Mouse (Mus musculus) hindbrain, embryonic 11.5 days (tissue): ENCODE data around the gene Gtf2e1. TPM values are rescaled to one million over a fixed set of nuclear protein-coding genes. Genes with fewer than 3 reads are reported as not detected.

Source experiments
- ATAC-seq: fragments of 200-750 bp; cut with Nextera tagmentation; 2 replicates; pipeline ENCODE4 v1.8.0; 2017; ENCODE audit warnings: mild to moderate bottlenecking, moderate TSS enrichment, moderate library complexity; ENCODE audit not compliant: low FRiP score
- DNase-seq: peaks from one replicate; pipeline ENCODE4 v3.0.0-alpha.2; 2015; ENCODE audit warnings: low spot score
- H3K27ac ChIP-seq: fragments of 300-500 bp; sonication (generic); 2 replicates; pipeline ENCODE4 v1.5.1; 2014; ENCODE audit warnings: mild to moderate bottlenecking, low read depth, low read length
- H3K27me3 ChIP-seq: fragments of 300-500 bp; sonication (generic); 2 replicates; pipeline ENCODE4 v1.6.1; 2014; ENCODE audit warnings: mild to moderate bottlenecking, low read length, moderate library complexity, mixed read lengths; ENCODE audit not compliant: control insufficient read depth, insufficient read depth
- H3K36me3 ChIP-seq: fragments of 300-500 bp; sonication (generic); 2 replicates; pipeline ENCODE4 v1.6.1; 2014; ENCODE audit warnings: mild to moderate bottlenecking, low read length, moderate library complexity, mixed read lengths; ENCODE audit not compliant: control insufficient read depth, insufficient read depth
- H3K4me1 ChIP-seq: fragments of 300-500 bp; sonication (generic); replicated peaks from 2 replicates; pipeline ENCODE4 v1.6.1; 2014; ENCODE audit warnings: low read length, mixed read lengths; ENCODE audit not compliant: control insufficient read depth, insufficient read depth
- H3K4me2 ChIP-seq: fragments of 300-500 bp; sonication (generic); replicated peaks from 2 replicates; pipeline ENCODE4 v1.6.1; 2014; ENCODE audit warnings: mild to moderate bottlenecking, low read depth, low read length
- H3K4me3 ChIP-seq: fragments of 300-500 bp; sonication (generic); 2 replicates; pipeline ENCODE4 v1.5.1; 2014; ENCODE audit warnings: low read depth, low read length
- H3K9ac ChIP-seq: fragments of 300-500 bp; sonication (generic); 2 replicates; pipeline ENCODE4 v1.6.1; 2014; ENCODE audit warnings: low read depth, low read length
- H3K9me3 ChIP-seq: fragments of 300-500 bp; sonication (generic); 2 replicates; pipeline ENCODE4 v1.6.1; 2016; ENCODE audit warnings: low read length; ENCODE audit not compliant: control insufficient read depth
- WGBS: fragments of 180-500 bp; shearing (Covaris S2); extraction: QIAGEN DNeasy Blood & Tissue Kit; methylation state at CpG from one replicate; pipeline ENCODE4 v1.1.7; 2014; 5-methylcytosine and 5-hydroxymethylcytosine counted together
- polyA plus RNA-seq: library from polyadenylated mRNA; unstranded; fragments of >200 nt; fragmentation: Nextera tagmentation; extraction: Ambion mirVana; gene quantifications from 2 replicates; pipeline ENCODE4 v1.2.1, GENCODE M21; 2014

Gtf2e1 gene
- polyA plus RNA-seq, 1 experiment from 2014 or later = 50.5 TPM

DNA sequence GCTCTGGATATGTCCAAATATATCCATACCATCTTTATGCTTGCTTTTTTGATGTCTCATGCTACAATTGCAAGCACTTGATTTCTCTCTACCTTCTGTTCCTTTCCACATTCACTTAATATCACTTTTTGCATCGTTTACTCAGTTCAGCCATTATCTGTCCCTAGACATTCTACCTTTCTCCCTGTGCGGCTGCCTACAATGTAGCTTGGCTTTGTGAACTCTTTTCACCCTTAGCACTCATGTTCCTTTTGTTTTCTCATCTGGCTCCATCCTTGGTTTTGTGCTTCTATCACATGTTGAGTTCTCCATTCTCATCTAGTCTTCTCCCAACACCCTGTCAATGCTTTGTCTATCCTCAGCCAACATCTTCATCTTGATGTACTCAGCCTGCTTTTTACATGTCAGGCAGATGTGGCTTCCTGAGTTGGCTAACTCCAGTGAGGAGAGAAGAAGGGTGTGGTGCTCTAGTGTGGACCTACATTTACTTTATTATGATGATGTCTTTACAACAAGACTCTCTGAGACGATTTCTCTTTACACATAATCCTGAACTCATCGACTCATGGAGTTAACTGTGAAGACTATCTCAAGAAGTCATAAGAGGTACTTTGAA, 21.9 kb downstream of the Gtf2e1 start:
- peaks cover 8% of the 10 kb centered on the region; the same call in 1 of the 2 replicates for H3K36me3 ChIP-seq

GRCm38 (mm10) chr16:37516376-37516993, 23.1 kb downstream of the Gtf2e1 start:
- Histone ChIP-seq H3K4me1 (no peaks in the 10 kb centered on the region), H3K4me2 (no peak overlapping the region), H3K27me3 (no peaks in the 10 kb centered on the region), H3K27ac (no peak overlapping the region), H3K36me3 (0 out of 2 replicates have a peak, but pooled peaks cover 8% of the 10 kb centered on the region), H3K4me3 (no peak overlapping the region), H3K9ac (no peak overlapping the region), H3K9me3 (no peaks in the 10 kb centered on the region)
- ATAC-seq = no peak
- 87% methylated on average over 6 of the region's 6 CpGs for WGBS
- DNase-seq = no peak

More for the DNA sequence above, 21.9 kb downstream of the Gtf2e1 start:
- no peak overlapping the region for H3K4me3 ChIP-seq
- DNase-seq = no peak
- H3K9me3 ChIP-seq = no peaks in the 10 kb centered on the region
- H3K4me2 ChIP-seq = no peak overlapping the region
- no peak for ATAC-seq
- H3K9ac ChIP-seq = no peak overlapping the region
- no peaks in the 10 kb centered on the region for H3K4me1 ChIP-seq
- H3K27me3 ChIP-seq = no peaks in the 10 kb centered on the region
- WGBS = 93% methylated on average over 4 of the region's 4 CpGs
- no peak overlapping the region for H3K27ac ChIP-seq

GRCm38 (mm10) chr16:37514644-37515043, 24.9 kb downstream of the Gtf2e1 start:
- DNase-seq (no peak), ATAC-seq (no peak)
- Histone ChIP-seq H3K9ac (no peak overlapping the region), H3K27me3 (no peaks in the 10 kb centered on the region), H3K36me3 (no peaks in the 10 kb centered on the region; the same call in 1 of the 2 replicates), H3K4me1 (no peaks in the 10 kb centered on the region), H3K4me2 (no peak overlapping the region), H3K4me3 (no peak overlapping the region), H3K9me3 (no peaks in the 10 kb centered on the region), H3K27ac (no peak overlapping the region)
- WGBS = 81% methylated on average over 8 of the region's 8 CpGs

DNA sequence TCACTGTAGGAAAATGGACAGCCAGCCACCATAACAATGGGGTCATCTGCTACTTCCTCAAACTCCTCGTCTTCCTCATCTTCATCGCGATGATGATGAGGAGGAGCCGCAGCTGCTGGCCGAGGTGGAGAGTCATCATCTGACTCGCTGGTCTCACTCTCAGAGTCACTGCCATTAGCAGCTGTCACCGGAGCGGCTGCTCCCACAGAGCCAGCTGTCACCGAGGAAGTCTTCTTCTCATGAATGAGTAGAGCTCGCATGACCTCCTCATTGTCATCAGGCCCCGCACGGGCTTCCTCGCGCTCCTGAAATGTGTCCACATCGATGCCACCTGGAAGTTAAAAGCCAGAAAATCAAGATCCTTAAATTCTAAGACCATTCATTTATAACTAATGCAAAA, 28.1 kb downstream of the Gtf2e1 start:
- 90% methylated on average over 15 of the region's 15 CpGs for WGBS
- Histone ChIP-seq H3K27ac (no peak overlapping the region), H3K4me1 (no peaks in the 10 kb centered on the region), H3K36me3 (peaks cover 3% of the 10 kb centered on the region; the same call in 1 of the 2 replicates), H3K9ac (no peak overlapping the region), H3K27me3 (no peaks in the 10 kb centered on the region), H3K9me3 (no peaks in the 10 kb centered on the region), H3K4me2 (no peak overlapping the region), H3K4me3 (no peak overlapping the region)
- DNase-seq (no peak), ATAC-seq (no peak)

GRCm38 (mm10) chr16:37506751-37507150, 32.8 kb downstream of the Gtf2e1 start:
- H3K4me3 ChIP-seq = no peak overlapping the region
- H3K27ac ChIP-seq = no peak overlapping the region
- no peaks in the 10 kb centered on the region for H3K27me3 ChIP-seq
- H3K4me1 ChIP-seq = no peaks in the 10 kb centered on the region
- peaks cover 3% of the 10 kb centered on the region; the same call in 1 of the 2 replicates for H3K36me3 ChIP-seq
- WGBS = 89% methylated on average over 9 of the region's 9 CpGs
- ATAC-seq (no peak), DNase-seq (no peak)
- no peaks in the 10 kb centered on the region for H3K9me3 ChIP-seq
- H3K9ac ChIP-seq = no peak overlapping the region
- no peak overlapping the region for H3K4me2 ChIP-seq

DNA sequence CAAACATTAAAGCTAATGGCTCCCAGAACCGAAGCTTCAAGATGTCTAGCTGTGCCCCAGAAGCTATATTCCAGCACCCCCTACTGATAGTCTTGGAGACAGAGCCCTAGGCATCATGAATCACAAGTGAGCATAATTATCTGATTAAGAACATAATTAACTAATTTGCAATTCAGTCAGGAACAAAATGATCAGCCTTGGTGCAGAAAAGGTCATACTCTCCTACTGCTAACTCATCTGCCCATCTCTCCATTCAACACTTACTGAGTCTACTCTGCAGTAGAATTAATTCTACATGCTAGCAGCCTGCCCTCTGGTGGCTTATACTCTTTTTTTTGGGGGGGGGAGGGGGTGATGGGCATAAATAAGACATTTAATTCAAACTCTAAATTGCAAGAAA, 35.1 kb downstream of the Gtf2e1 start:
- Histone ChIP-seq H3K27me3 (no peaks in the 10 kb centered on the region), H3K4me2 (no peak overlapping the region), H3K9ac (no peak overlapping the region), H3K36me3 (0 out of 2 replicates have a peak, but pooled peaks cover 3% of the 10 kb centered on the region), H3K27ac (no peak overlapping the region), H3K4me3 (no peak overlapping the region), H3K4me1 (no peaks in the 10 kb centered on the region), H3K9me3 (no peaks in the 10 kb centered on the region)
- DNase-seq = no peak
- no peak for ATAC-seq
- WGBS = 84% methylated on average over 1 of the region's 1 CpGs

- no peaks in the 10 kb centered on the region for H3K36me3 ChIP-seq
- 80% methylated on average over 9 of the region's 9 CpGs for WGBS
- no peak overlapping the region for H3K4me2 ChIP-seq
- H3K27me3 ChIP-seq = no peaks in the 10 kb centered on the region
- ATAC-seq = no peak
- H3K4me3 ChIP-seq = no peak overlapping the region
- no peaks in the 10 kb centered on the region for H3K9me3 ChIP-seq
- no peak overlapping the region for H3K9ac ChIP-seq
- no peaks in the 10 kb centered on the region for H3K4me1 ChIP-seq
- DNase-seq = no peak
- no peak overlapping the region for H3K27ac ChIP-seq
Measured at GRCm38 (mm10) chr16:37498581-37498980, 41.0 kb downstream of the Gtf2e1 start.

DNA sequence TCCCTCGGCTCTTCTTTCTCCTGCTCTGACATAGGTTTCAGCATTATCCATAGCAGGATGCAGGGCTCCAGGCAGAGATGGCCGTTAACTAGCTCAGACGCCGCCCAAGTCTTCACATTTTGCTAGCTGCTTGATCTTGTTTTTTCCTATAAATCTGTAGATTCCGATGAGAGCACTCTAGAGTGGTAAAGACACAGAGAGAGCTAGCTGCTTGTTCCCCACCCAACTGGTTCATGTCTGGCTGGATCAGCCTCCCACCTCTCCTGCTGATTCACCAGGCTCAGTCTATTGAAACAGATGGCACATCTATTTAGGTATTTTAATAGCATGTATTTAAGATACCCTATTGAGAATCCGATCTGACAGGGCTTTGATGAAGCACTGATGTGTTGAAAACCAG, 44.6 kb downstream of the Gtf2e1 start:
- Histone ChIP-seq H3K9ac (no peak overlapping the region), H3K36me3 (no peaks in the 10 kb centered on the region), H3K4me1 (no peaks in the 10 kb centered on the region), H3K27me3 (no peaks in the 10 kb centered on the region), H3K4me2 (no peak overlapping the region), H3K4me3 (no peak overlapping the region), H3K27ac (no peak overlapping the region), H3K9me3 (no peaks in the 10 kb centered on the region)
- 80% methylated on average over 6 of the region's 6 CpGs for WGBS
- no peak for DNase-seq
- no peak for ATAC-seq
